Mouse (Mus musculus) forelimb bud, embryonic 11.5 days (tissue): ENCODE measurements around the gene Gm10999.
"Not testable (repeated sequence)": the region's sequence is repeated elsewhere in the genome, so short reads cannot be mapped to it uniquely, and the experiment has no call there.

Experiments used
- DNase-seq: peaks from one replicate; pipeline ENCODE4 v3.0.0-alpha.2; 2012; ENCODE audit warnings: low read depth, low spot score

Gene Gm10999

GRCm38 (mm10) chr8:129131561-129131960 lies at the start of gene Gm10999:
Gm10999 (minus strand) TSS chr8:129131661.
- DNase-seq = no peak

- DNase-seq = no peak
Observed at GRCm38 (mm10) chr8:129133475-129133874, 2.0 kb upstream of the Gm10999 start.

GRCm38 (mm10) chr8:129115761-129116160 lies 15.7 kb downstream of the Gm10999 start:
- DNase-seq = not testable (repeated sequence)
